Mouse (Mus musculus) bone marrow, adult 2 months (tissue): ENCODE data around the gene Exoc8. TPM values are rescaled to one million over a fixed set of nuclear protein-coding genes. Genes with fewer than 3 reads are reported as not detected.

Source experiments
- H3K27ac ChIP-seq: fragments of 200-500 bp; 2 replicates; pipeline ENCODE4 v1.5.1; 2012; ENCODE audit warnings: low read depth, mild to moderate bottlenecking, control low read depth, inconsistent platforms, low read length; ENCODE audit not compliant: control insufficient read depth, poor library complexity, insufficient read depth
- H3K4me1 ChIP-seq: fragments of 200-500 bp; 2 replicates; pipeline ENCODE4 v1.6.1; 2011; ENCODE audit warnings: low read length; ENCODE audit not compliant: control insufficient read depth, insufficient read depth
- H3K4me3 ChIP-seq: fragments of 200-500 bp; replicated peaks from 2 replicates; pipeline ENCODE3; 2011; ENCODE audit warnings: mild to moderate bottlenecking, low read depth, low read length, control low read depth; ENCODE audit not compliant: control insufficient read depth
- CTCF ChIP-seq: fragments of 200-500 bp; IDR thresholded peaks from 2 replicates; pipeline ENCODE4 v1.5.1; 2011; ENCODE audit warnings: low read length, control low read depth; ENCODE audit not compliant: control insufficient read depth, insufficient read depth
- POLR2A ChIP-seq: fragments of 200-500 bp; IDR thresholded peaks from 2 replicates; pipeline ENCODE4 v1.6.1; 2011; ENCODE audit warnings: low read depth, mild to moderate bottlenecking, control low read depth, low read length, borderline replicate concordance; ENCODE audit not compliant: control insufficient read depth
- WGBS: fragments of 180-500 bp; shearing (Covaris S2); methylation state at CpG from one replicate; pipeline ENCODE4 v1.1.7; 2018; 5-methylcytosine and 5-hydroxymethylcytosine counted together
- polyA plus RNA-seq: library from polyadenylated mRNA; stranded (reverse); fragments of >200 nt; gene quantifications from 2 replicates; pipeline ENCODE4 v1.2.4, GENCODE M21; 2011; ENCODE audit warnings: low replicate concordance; ENCODE audit not compliant: missing spikeins, insufficient read depth, insufficient read length

Exoc8 gene
- 6.0 and 13.3 TPM in 2 replicates for polyA plus RNA-seq

- H3K4me3 ChIP-seq = peak within 1 kb of the TSS; percentile 96
- under 1% methylated on average over 114 of the region's 114 CpGs for WGBS
- H3K27ac ChIP-seq = peak within 1 kb of the TSS; percentile 96
- peaks cover 11% of the 10 kb centered on the region for H3K4me1 ChIP-seq
- TF ChIP-seq CTCF = no peak
- peak; percentile 96 for TF ChIP-seq POLR2A
Observed at GRCm38 (mm10) chr8:124897386-124898250, at the start of gene Exoc8, which contains the start of gene Sprtn. Gene Exoc8, minus strand, starts transcription at chr8:124897705. Gene Sprtn, plus strand, starts transcription at chr8:124897886.

GRCm38 (mm10) chr8:124944406-124944805, 46.9 kb upstream of the Exoc8 start:
- Histone ChIP-seq H3K4me3 (no peak overlapping the region), H3K27ac (no peak overlapping the region), H3K4me1 (no peaks in the 10 kb centered on the region; the same call in none of the 2 replicates)
- TF ChIP-seq CTCF (no peak), POLR2A (no peak)
- 84% methylated on average over 7 of the region's 7 CpGs for WGBS

GRCm38 (mm10) chr8:124943801-124944200, 46.3 kb upstream of the Exoc8 start:
- TF ChIP-seq CTCF (no peak), POLR2A (no peak)
- H3K27ac ChIP-seq = no peak overlapping the region
- 96% methylated on average over 6 of the region's 6 CpGs for WGBS
- H3K4me3 ChIP-seq = no peak overlapping the region
- no peaks in the 10 kb centered on the region; the same call in none of the 2 replicates for H3K4me1 ChIP-seq

GRCm38 (mm10) chr8:124937293-124937692, 39.8 kb upstream of the Exoc8 start:
- 83% methylated on average over 4 of the region's 4 CpGs for WGBS
- TF ChIP-seq CTCF (no peak), POLR2A (no peak)
- Histone ChIP-seq H3K4me3 (no peak overlapping the region), H3K4me1 (no peaks in the 10 kb centered on the region), H3K27ac (no peak overlapping the region)

GRCm38 (mm10) chr8:124936699-124937098, 39.2 kb upstream of the Exoc8 start:
- 88% methylated on average over 10 of the region's 10 CpGs for WGBS
- H3K27ac ChIP-seq = no peak overlapping the region
- TF ChIP-seq POLR2A (no peak), CTCF (no peak)
- no peaks in the 10 kb centered on the region for H3K4me1 ChIP-seq
- no peak overlapping the region for H3K4me3 ChIP-seq

GRCm38 (mm10) chr8:124935116-124935515, 37.6 kb upstream of the Exoc8 start:
- Histone ChIP-seq H3K4me3 (no peak overlapping the region), H3K4me1 (no peaks in the 10 kb centered on the region; the same call in 1 of the 2 replicates), H3K27ac (no peak overlapping the region)
- no peak for TF ChIP-seq POLR2A
- TF ChIP-seq CTCF = no peak
- WGBS = 84% methylated on average over 5 of the region's 5 CpGs

- Histone ChIP-seq H3K4me3 (no peak overlapping the region), H3K27ac (no peak overlapping the region), H3K4me1 (no peaks in the 10 kb centered on the region; the same call in none of the 2 replicates)
- WGBS = 28% methylated on average over 3 of the region's 3 CpGs
- TF ChIP-seq POLR2A = no peak
- no peak for TF ChIP-seq CTCF
Observed at GRCm38 (mm10) chr8:124932435-124932834, 34.9 kb upstream of the Exoc8 start.

GRCm38 (mm10) chr8:124930649-124931048, 33.1 kb upstream of the Exoc8 start:
- TF ChIP-seq CTCF (no peak), POLR2A (no peak)
- peaks cover 9% of the 10 kb centered on the region for H3K4me1 ChIP-seq
- 78% methylated on average over 4 of the region's 4 CpGs for WGBS

GRCm38 (mm10) chr8:124930086-124930485, 32.6 kb upstream of the Exoc8 start:
- WGBS = 81% methylated on average over 13 of the region's 13 CpGs

More at GRCm38 (mm10) chr8:124930649-124931048, 33.1 kb upstream of the Exoc8 start:
- H3K4me3 ChIP-seq = no peak overlapping the region
- H3K27ac ChIP-seq = no peak overlapping the region

More at GRCm38 (mm10) chr8:124930086-124930485, 32.6 kb upstream of the Exoc8 start:
- Histone ChIP-seq H3K4me1 (peaks cover 12% of the 10 kb centered on the region), H3K27ac (no peak overlapping the region), H3K4me3 (no peak overlapping the region)
- TF ChIP-seq CTCF = no peak
- no peak for TF ChIP-seq POLR2A
